Mouse (Mus musculus) urinary bladder, postnatal 14 days (tissue): Measurements from ENCODE around the gene Kcng1.
A peak's percentile ranks its signal among the peaks of the same experiment; 100 is the strongest.

Source experiments
- DNase-seq: peaks from one replicate; pipeline ENCODE4 v3.0.0; 2021; ENCODE audit warnings: low spot score

Gene Kcng1

GRCm38 (mm10) chr2:168260124-168260523, 21.4 kb downstream of the Kcng1 start:
- no peak for DNase-seq

GRCm38 (mm10) chr2:168259046-168259445, 22.5 kb downstream of the Kcng1 start:
- no peak for DNase-seq

- no peak for DNase-seq
Observed at GRCm38 (mm10) chr2:168257188-168257587, 24.3 kb downstream of the Kcng1 start.

- DNase-seq = no peak
Observed at GRCm38 (mm10) chr2:168256506-168256905, 25.0 kb downstream of the Kcng1 start.

GRCm38 (mm10) chr2:168253822-168254221, 27.7 kb downstream of the Kcng1 start:
- DNase-seq = no peak

GRCm38 (mm10) chr2:168252639-168253292, 28.8 kb downstream of the Kcng1 start:
- DNase-seq = peak; percentile 39

- peak; percentile 86 for DNase-seq
Observed at GRCm38 (mm10) chr2:168250270-168250669, 31.3 kb downstream of the Kcng1 start.

GRCm38 (mm10) chr2:168248856-168249245, 32.7 kb downstream of the Kcng1 start:
- DNase-seq = no peak

GRCm38 (mm10) chr2:168248167-168248855, 33.2 kb downstream of the Kcng1 start:
- no peak for DNase-seq

- no peak for DNase-seq
Observed at GRCm38 (mm10) chr2:168245571-168245970, 36.0 kb downstream of the Kcng1 start.

- no peak for DNase-seq
Observed at GRCm38 (mm10) chr2:168243278-168243677, 38.3 kb downstream of the Kcng1 start.

- DNase-seq = no peak
Observed at GRCm38 (mm10) chr2:168242841-168243240, 38.7 kb downstream of the Kcng1 start.

GRCm38 (mm10) chr2:168238335-168238734, 43.2 kb downstream of the Kcng1 start:
- DNase-seq = no peak

GRCm38 (mm10) chr2:168233286-168233685, 48.2 kb downstream of the Kcng1 start:
- DNase-seq = no peak

GRCm38 (mm10) chr2:168231471-168231829, 50.1 kb downstream of the Kcng1 start:
- no peak for DNase-seq

GRCm38 (mm10) chr2:168230773-168231470, 50.6 kb downstream of the Kcng1 start:
- peak; percentile 16 for DNase-seq

GRCm38 (mm10) chr2:168230026-168230728, 51.4 kb downstream of the Kcng1 start, which contains the start of the genes Gm20716, Dpm1 and Mocs3:
TSS of gene Gm20716 (minus strand) at chr2:168230364.
TSS of gene Dpm1 (minus strand) at chr2:168230591.
TSS of gene Mocs3 (plus strand) at chr2:168230622.
- DNase-seq = peak; percentile 85

GRCm38 (mm10) chr2:168229116-168230025, 52.2 kb downstream of the Kcng1 start:
- DNase-seq = peak; percentile 38

GRCm38 (mm10) chr2:168223326-168223725, 58.2 kb downstream of the Kcng1 start:
- no peak for DNase-seq

- DNase-seq = no peak
Observed at GRCm38 (mm10) chr2:168213788-168214397, 67.6 kb downstream of the Kcng1 start.
